Mouse (Mus musculus) embryonic facial prominence, embryonic 10.5 days (tissue): ENCODE measurements around the gene Slc15a1. TPM values are rescaled to one million over a fixed set of nuclear protein-coding genes. Genes with fewer than 3 reads are reported as not detected.

Experiments used
- DNase-seq: peaks from one replicate; pipeline ENCODE4 v3.0.0-alpha.2; 2017; ENCODE audit warnings: low spot score
- H3K27ac ChIP-seq: fragments of 300-500 bp; sonication (generic); replicated peaks from 2 replicates; pipeline ENCODE4 v1.5.1; 2016; ENCODE audit warnings: mild to moderate bottlenecking
- H3K27me3 ChIP-seq: fragments of 300-500 bp; sonication (generic); replicated peaks from 2 replicates; pipeline ENCODE4 v1.6.1; 2016; ENCODE audit warnings: low read depth, mild to moderate bottlenecking; ENCODE audit not compliant: poor library complexity, severe bottlenecking
- H3K36me3 ChIP-seq: fragments of 300-500 bp; sonication (generic); replicated peaks from 2 replicates; pipeline ENCODE4 v1.6.1; 2016; ENCODE audit warnings: mild to moderate bottlenecking, moderate library complexity
- H3K4me1 ChIP-seq: fragments of 300-500 bp; sonication (generic); 2 replicates; pipeline ENCODE4 v1.6.1; 2016
- H3K4me3 ChIP-seq: fragments of 300-500 bp; sonication (generic); 2 replicates; pipeline ENCODE4 v1.5.1; 2016; ENCODE audit warnings: mild to moderate bottlenecking, moderate library complexity
- H3K9me3 ChIP-seq: fragments of 300-500 bp; sonication (generic); 2 replicates; pipeline ENCODE4 v1.6.1; 2016; ENCODE audit warnings: mild to moderate bottlenecking
- WGBS: fragments of 180-500 bp; shearing (Covaris S2); methylation state at CpG from one replicate; pipeline ENCODE4 v1.1.7; 2016; 5-methylcytosine and 5-hydroxymethylcytosine counted together
- polyA plus RNA-seq: library from polyadenylated mRNA; unstranded; fragments of >200 nt; fragmentation: Nextera tagmentation; extraction: Ambion mirVana; gene quantifications from 2 replicates; pipeline ENCODE4 v1.2.1, GENCODE M21; 2016

Slc15a1 gene
- polyA plus RNA-seq, 1 experiment from 2014 or later, result 0.05 TPM

- 80% methylated on average over 6 of the region's 6 CpGs for WGBS
- H3K4me3 ChIP-seq, result no peak overlapping the region
- no peak overlapping the region for H3K27ac ChIP-seq
- H3K36me3 ChIP-seq, result no peaks in the 10 kb centered on the region
- no peaks in the 10 kb centered on the region for H3K4me1 ChIP-seq
- DNase-seq, result no peak
- no peaks in the 10 kb centered on the region for H3K9me3 ChIP-seq
- peaks cover 3% of the 10 kb centered on the region; the same call in 1 of the 2 replicates for H3K27me3 ChIP-seq
Measured at GRCm38 (mm10) chr14:121437026-121437425, 68.0 kb downstream of the Slc15a1 start.

- Histone ChIP-seq H3K36me3 (no peaks in the 10 kb centered on the region), H3K27me3 (peaks cover 3% of the 10 kb centered on the region; the same call in 1 of the 2 replicates), H3K9me3 (no peaks in the 10 kb centered on the region), H3K4me1 (no peaks in the 10 kb centered on the region), H3K4me3 (no peak overlapping the region), H3K27ac (no peak overlapping the region)
- DNase-seq, result no peak
- 93% methylated on average over 3 of the region's 3 CpGs for WGBS
Measured at GRCm38 (mm10) chr14:121436455-121436854, 68.6 kb downstream of the Slc15a1 start.

- no peak for DNase-seq
- Histone ChIP-seq H3K9me3 (no peaks in the 10 kb centered on the region), H3K27ac (no peak overlapping the region), H3K4me1 (no peaks in the 10 kb centered on the region), H3K4me3 (no peak overlapping the region), H3K36me3 (no peaks in the 10 kb centered on the region), H3K27me3 (peaks cover 3% of the 10 kb centered on the region; the same call in 1 of the 2 replicates)
- WGBS, result 55% methylated on average over 6 of the region's 6 CpGs
Measured at GRCm38 (mm10) chr14:121435794-121436193, 69.3 kb downstream of the Slc15a1 start.

GRCm38 (mm10) chr14:121431261-121431660 lies 73.8 kb downstream of the Slc15a1 start:
- Histone ChIP-seq H3K27me3 (peaks cover 3% of the 10 kb centered on the region; the same call in 1 of the 2 replicates), H3K4me3 (no peak overlapping the region), H3K9me3 (peaks cover 8% of the 10 kb centered on the region; the same call in 1 of the 2 replicates), H3K27ac (no peak overlapping the region), H3K4me1 (no peaks in the 10 kb centered on the region), H3K36me3 (no peaks in the 10 kb centered on the region)
- no peak for DNase-seq
- 86% methylated on average over 7 of the region's 7 CpGs for WGBS

- Histone ChIP-seq H3K27ac (no peak overlapping the region), H3K4me3 (no peak overlapping the region), H3K36me3 (no peaks in the 10 kb centered on the region), H3K27me3 (0 out of 2 replicates have a peak, but pooled peaks cover 3% of the 10 kb centered on the region), H3K9me3 (peaks cover 8% of the 10 kb centered on the region; the same call in 1 of the 2 replicates), H3K4me1 (peaks cover 3% of the 10 kb centered on the region)
- WGBS, result 81% methylated on average over 17 of the region's 17 CpGs
- DNase-seq, result no peak
Measured at GRCm38 (mm10) chr14:121429854-121430535, 75.1 kb downstream of the Slc15a1 start.

GRCm38 (mm10) chr14:121428148-121428547 lies 76.9 kb downstream of the Slc15a1 start:
- 89% methylated on average over 4 of the region's 4 CpGs for WGBS

GRCm38 (mm10) chr14:121426743-121427142 lies 78.3 kb downstream of the Slc15a1 start:
- no peaks in the 10 kb centered on the region for H3K27me3 ChIP-seq
- no peak overlapping the region for H3K4me3 ChIP-seq
- DNase-seq, result no peak
- H3K9me3 ChIP-seq, result peaks cover 8% of the 10 kb centered on the region; the same call in 1 of the 2 replicates
- peaks cover 15% of the 10 kb centered on the region for H3K4me1 ChIP-seq
- H3K36me3 ChIP-seq, result no peaks in the 10 kb centered on the region
- no peak overlapping the region for H3K27ac ChIP-seq

More at GRCm38 (mm10) chr14:121428148-121428547, 76.9 kb downstream of the Slc15a1 start:
- DNase-seq, result no peak
- no peaks in the 10 kb centered on the region for H3K36me3 ChIP-seq
- H3K27ac ChIP-seq, result no peak overlapping the region
- no peaks in the 10 kb centered on the region for H3K27me3 ChIP-seq
- peaks cover 8% of the 10 kb centered on the region; the same call in 1 of the 2 replicates for H3K9me3 ChIP-seq
- H3K4me3 ChIP-seq, result no peak overlapping the region
- peaks cover 6% of the 10 kb centered on the region for H3K4me1 ChIP-seq

- no peak overlapping the region for H3K4me3 ChIP-seq
- peaks cover 15% of the 10 kb centered on the region for H3K4me1 ChIP-seq
- H3K36me3 ChIP-seq, result no peaks in the 10 kb centered on the region
- WGBS, result 76% methylated on average over 7 of the region's 7 CpGs
- H3K27ac ChIP-seq, result no peak overlapping the region
- no peak for DNase-seq
- H3K27me3 ChIP-seq, result no peaks in the 10 kb centered on the region
- H3K9me3 ChIP-seq, result peaks cover 13% of the 10 kb centered on the region; the same call in 1 of the 2 replicates
Measured at GRCm38 (mm10) chr14:121425004-121425793, 79.9 kb downstream of the Slc15a1 start.

- Histone ChIP-seq H3K27me3 (no peaks in the 10 kb centered on the region), H3K9me3 (peaks cover 9% of the 10 kb centered on the region; the same call in 1 of the 2 replicates), H3K4me3 (no peak overlapping the region), H3K27ac (no peak overlapping the region), H3K36me3 (no peaks in the 10 kb centered on the region), H3K4me1 (peaks cover 15% of the 10 kb centered on the region)
- 68% methylated on average over 7 of the region's 7 CpGs for WGBS
- no peak for DNase-seq
Measured at GRCm38 (mm10) chr14:121423341-121423751, 81.7 kb downstream of the Slc15a1 start.

- peaks cover 15% of the 10 kb centered on the region for H3K4me1 ChIP-seq
- no peak overlapping the region for H3K27ac ChIP-seq
- H3K27me3 ChIP-seq, result no peaks in the 10 kb centered on the region
- H3K9me3 ChIP-seq, result peaks cover 4% of the 10 kb centered on the region; the same call in 1 of the 2 replicates
- H3K4me3 ChIP-seq, result no peak overlapping the region
- no peak for DNase-seq
- H3K36me3 ChIP-seq, result no peaks in the 10 kb centered on the region
- 67% methylated on average over 4 of the region's 4 CpGs for WGBS
Measured at GRCm38 (mm10) chr14:121422664-121423340, 82.2 kb downstream of the Slc15a1 start.

GRCm38 (mm10) chr14:121422000-121422399 lies 83.1 kb downstream of the Slc15a1 start:
- WGBS, result 92% methylated on average over 4 of the region's 4 CpGs
- H3K4me3 ChIP-seq, result no peak overlapping the region

GRCm38 (mm10) chr14:121417594-121417993 lies 87.5 kb downstream of the Slc15a1 start:
- DNase-seq, result no peak
- Histone ChIP-seq H3K4me1 (peaks cover 3% of the 10 kb centered on the region; the same call in 1 of the 2 replicates), H3K27ac (no peak overlapping the region), H3K4me3 (no peak overlapping the region), H3K9me3 (peaks cover 4% of the 10 kb centered on the region; the same call in 1 of the 2 replicates), H3K27me3 (no peaks in the 10 kb centered on the region), H3K36me3 (no peaks in the 10 kb centered on the region)
- 92% methylated on average over 5 of the region's 5 CpGs for WGBS

More at GRCm38 (mm10) chr14:121422000-121422399, 83.1 kb downstream of the Slc15a1 start:
- Histone ChIP-seq H3K27me3 (no peaks in the 10 kb centered on the region), H3K9me3 (peaks cover 4% of the 10 kb centered on the region; the same call in 1 of the 2 replicates), H3K4me1 (peaks cover 15% of the 10 kb centered on the region), H3K36me3 (no peaks in the 10 kb centered on the region), H3K27ac (no peak overlapping the region)
- DNase-seq, result no peak
